Mouse (Mus musculus): ENCODE results near the gene Pou4f2. TPM values are rescaled to one million over a fixed set of nuclear protein-coding genes. Genes with fewer than 3 reads are reported as not detected.

Pou4f2 gene
- polyA plus RNA-seq, 1 experiment from 2014 or later = not detected

GRCm38 (mm10) chr8:78426875-78427768 lies 9.3 kb downstream of the Pou4f2 start:
- H3K4me3 ChIP-seq (replicated peaks; ENCODE audit: low read length) = no peak overlapping the region
- H3K4me2 ChIP-seq (ENCODE audit: low read depth, low read length) = no peak overlapping the region
- no peaks in the 10 kb centered on the region for H3K4me1 ChIP-seq (ENCODE audit: control insufficient read depth, insufficient read depth, low read length)
- WGBS = 3% methylated on average over 32 of the region's 32 CpGs
- no peaks in the 10 kb centered on the region for H3K36me3 ChIP-seq (ENCODE audit: control insufficient read depth, insufficient read depth, low read length)
- H3K9ac ChIP-seq (ENCODE audit: low read length) = no peak overlapping the region
- peaks cover 52% of the 10 kb centered on the region for H3K27me3 ChIP-seq (ENCODE audit: control insufficient read depth, insufficient read depth, low read length)
- no peak for ATAC-seq (ENCODE audit: insufficient read depth, low FRiP score)
- H3K9me3 ChIP-seq (replicated peaks; ENCODE audit: control insufficient read depth, low read length) = no peaks in the 10 kb centered on the region
- H3K27ac ChIP-seq (ENCODE audit: low read length) = no peak overlapping the region

DNA sequence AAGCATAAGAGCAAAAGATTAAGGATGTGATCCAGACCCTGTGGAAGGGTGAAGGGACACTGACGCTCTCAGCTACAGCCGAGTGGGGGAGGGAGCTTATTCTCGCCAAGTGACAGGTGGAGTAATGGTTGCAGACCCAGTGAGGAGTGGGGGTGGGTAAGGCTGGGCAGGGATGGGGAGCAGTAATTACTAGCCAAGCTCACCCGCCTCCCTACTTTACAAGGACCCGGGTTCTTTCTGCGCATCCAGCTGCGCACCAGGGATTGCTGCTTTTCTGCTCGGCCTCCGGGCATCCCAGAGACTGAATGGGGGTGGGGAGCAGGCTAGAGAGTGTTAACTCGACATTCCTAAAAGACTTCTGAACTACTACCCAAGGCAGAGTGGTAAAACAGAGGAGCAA lies 10.0 kb downstream of the Pou4f2 start:
- Histone ChIP-seq H3K27me3 (ENCODE audit: control insufficient read depth, insufficient read depth, low read length) (peaks cover 52% of the 10 kb centered on the region), H3K4me2 (ENCODE audit: low read depth, low read length) (no peak overlapping the region), H3K9ac (ENCODE audit: low read length) (no peak overlapping the region), H3K4me3 (replicated peaks; ENCODE audit: low read length) (no peak overlapping the region), H3K27ac (ENCODE audit: low read length) (no peak overlapping the region), H3K36me3 (ENCODE audit: control insufficient read depth, insufficient read depth, low read length) (no peaks in the 10 kb centered on the region), H3K9me3 (replicated peaks; ENCODE audit: control insufficient read depth, low read length) (no peaks in the 10 kb centered on the region), H3K4me1 (ENCODE audit: control insufficient read depth, insufficient read depth, low read length) (no peaks in the 10 kb centered on the region)
- WGBS = 2% methylated on average over 10 of the region's 10 CpGs
- no peak for ATAC-seq (ENCODE audit: insufficient read depth, low FRiP score)

DNA sequence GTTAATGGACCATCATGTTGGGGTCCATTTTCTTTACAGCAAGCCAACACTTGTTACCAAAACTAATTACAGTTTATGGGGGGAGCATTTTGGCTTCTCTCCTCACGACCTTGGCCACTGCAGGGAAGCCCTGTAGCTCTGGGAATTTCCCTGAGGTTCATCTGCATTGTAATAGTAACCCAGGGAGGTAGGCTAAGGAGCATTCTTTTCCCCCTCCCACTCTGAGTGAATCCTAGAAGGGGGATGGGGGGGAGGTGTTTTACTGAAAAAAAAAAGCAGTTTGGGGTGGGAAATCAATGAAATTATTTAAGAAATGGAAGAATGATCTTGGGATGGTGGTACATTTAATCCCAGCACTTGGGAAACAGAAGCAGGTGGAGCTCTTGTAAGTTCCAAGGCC lies 12.5 kb downstream of the Pou4f2 start:
- H3K4me2 ChIP-seq (ENCODE audit: low read depth, low read length) = no peak overlapping the region
- no peak for ATAC-seq (ENCODE audit: insufficient read depth, low FRiP score)
- H3K27ac ChIP-seq (ENCODE audit: low read length) = no peak overlapping the region
- no peaks in the 10 kb centered on the region for H3K36me3 ChIP-seq (ENCODE audit: control insufficient read depth, insufficient read depth, low read length)
- H3K4me1 ChIP-seq (ENCODE audit: control insufficient read depth, insufficient read depth, low read length) = no peaks in the 10 kb centered on the region
- H3K27me3 ChIP-seq (ENCODE audit: control insufficient read depth, insufficient read depth, low read length) = peaks cover 64% of the 10 kb centered on the region
- H3K4me3 ChIP-seq (replicated peaks; ENCODE audit: low read length) = no peak overlapping the region
- H3K9ac ChIP-seq (ENCODE audit: low read length) = no peak overlapping the region
- WGBS = 3% methylated on average over 1 of the region's 1 CpGs
- H3K9me3 ChIP-seq (replicated peaks; ENCODE audit: control insufficient read depth, low read length) = no peaks in the 10 kb centered on the region

- H3K27me3 ChIP-seq (ENCODE audit: control insufficient read depth, insufficient read depth, low read length) = peaks cover 42% of the 10 kb centered on the region
- 1% methylated on average over 19 of the region's 19 CpGs for WGBS
- H3K4me1 ChIP-seq (ENCODE audit: control insufficient read depth, insufficient read depth, low read length) = no peaks in the 10 kb centered on the region
- H3K27ac ChIP-seq (ENCODE audit: low read length) = no peak overlapping the region
- H3K36me3 ChIP-seq (ENCODE audit: control insufficient read depth, insufficient read depth, low read length) = no peaks in the 10 kb centered on the region
- 0 out of 2 replicates have a peak, but pooled peaks have one; percentile 44 for ATAC-seq (ENCODE audit: insufficient read depth, low FRiP score)
- H3K4me3 ChIP-seq (replicated peaks; ENCODE audit: low read length) = peak overlapping the region; percentile 29
- peak overlapping the region; percentile 33; the same call in 1 of the 2 replicates for H3K9ac ChIP-seq (ENCODE audit: low read length)
- H3K4me2 ChIP-seq (ENCODE audit: low read depth, low read length) = peak overlapping the region; percentile 49
- H3K9me3 ChIP-seq (replicated peaks; ENCODE audit: control insufficient read depth, low read length) = no peaks in the 10 kb centered on the region
These were observed 16.3 kb downstream of the Pou4f2 start for GRCm38 (mm10) chr8:78420101-78420503.

DNA sequence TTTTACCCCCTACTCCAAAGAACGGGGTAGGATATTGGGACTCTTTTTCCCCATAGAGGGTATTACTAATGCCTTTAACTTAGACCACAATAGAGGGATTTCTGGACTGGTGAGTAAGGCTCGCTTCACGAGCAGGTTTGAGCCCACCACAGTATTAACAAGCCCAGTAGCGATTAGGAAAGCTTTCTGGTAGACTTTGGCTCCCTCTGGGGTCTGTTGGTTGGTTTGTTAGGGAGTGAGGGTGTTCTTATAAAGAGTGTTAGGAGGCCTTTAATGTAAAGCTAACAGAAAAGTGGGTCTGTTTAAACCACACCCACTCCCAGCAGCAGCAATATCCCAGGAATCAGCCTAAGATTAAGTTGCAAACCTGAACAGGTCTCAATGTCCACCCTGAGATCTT lies 17.2 kb downstream of the Pou4f2 start:
- no peak overlapping the region for H3K9ac ChIP-seq (ENCODE audit: low read length)
- no peak overlapping the region for H3K4me3 ChIP-seq (replicated peaks; ENCODE audit: low read length)
- no peak overlapping the region for H3K4me2 ChIP-seq (ENCODE audit: low read depth, low read length)
- no peak overlapping the region for H3K27ac ChIP-seq (ENCODE audit: low read length)
- ATAC-seq (ENCODE audit: insufficient read depth, low FRiP score) = no peak
- whole genome bisulfite sequencing = 27% methylated on average over 4 of the region's 4 CpGs
- no peaks in the 10 kb centered on the region for H3K9me3 ChIP-seq (replicated peaks; ENCODE audit: control insufficient read depth, low read length)
- H3K4me1 ChIP-seq (ENCODE audit: control insufficient read depth, insufficient read depth, low read length) = no peaks in the 10 kb centered on the region
- no peaks in the 10 kb centered on the region for H3K36me3 ChIP-seq (ENCODE audit: control insufficient read depth, insufficient read depth, low read length)
- peaks cover 38% of the 10 kb centered on the region for H3K27me3 ChIP-seq (ENCODE audit: control insufficient read depth, insufficient read depth, low read length)

GRCm38 (mm10) chr8:78390756-78391155 lies 45.7 kb downstream of the Pou4f2 start:
- Histone ChIP-seq H3K36me3 (ENCODE audit: control insufficient read depth, insufficient read depth, low read length) (no peaks in the 10 kb centered on the region), H3K9me3 (replicated peaks; ENCODE audit: control insufficient read depth, low read length) (no peaks in the 10 kb centered on the region), H3K4me3 (replicated peaks; ENCODE audit: low read length) (no peak overlapping the region), H3K4me1 (ENCODE audit: control insufficient read depth, insufficient read depth, low read length) (no peaks in the 10 kb centered on the region), H3K4me2 (ENCODE audit: low read depth, low read length) (no peak overlapping the region), H3K27ac (ENCODE audit: low read length) (no peak overlapping the region), H3K27me3 (ENCODE audit: control insufficient read depth, insufficient read depth, low read length) (no peaks in the 10 kb centered on the region), H3K9ac (ENCODE audit: low read length) (no peak overlapping the region)
- ATAC-seq (ENCODE audit: insufficient read depth, low FRiP score) = no peak
- 82% methylated on average over 7 of the region's 7 CpGs for WGBS

Other genes starting within 250 kb of the Pou4f2 start
- 0.14 and 0.22 TPM in 2 replicates for gene Ttc29, start 223.3 kb downstream of the Pou4f2 start, polyA plus RNA-seq (2015; fragmentation: Nextera tagmentation; extraction: Ambion mirVana)
- 164 and 176 TPM in 2 replicates for gene Rbmxl1, start 72.3 kb upstream of the Pou4f2 start, polyA plus RNA-seq (2015; fragmentation: Nextera tagmentation; extraction: Ambion mirVana)
- gene Slc10a7, start 72.7 kb upstream of the Pou4f2 start, polyA plus RNA-seq (2015; fragmentation: Nextera tagmentation; extraction: Ambion mirVana) = 20.8 and 22.0 TPM in 2 replicates

Data from stomach, embryonic 16.5 days (tissue).